Mouse (Mus musculus) stomach, embryonic 14.5 days (tissue): Measurements from ENCODE around the gene Ppp1r12c. TPM values are rescaled to one million over a fixed set of nuclear protein-coding genes. Genes with fewer than 3 reads are reported as not detected.
A peak's percentile ranks its signal among the peaks of the same experiment; 100 is the strongest.

Source experiments
- ATAC-seq: fragments of 200-750 bp; cut with Nextera tagmentation; 2 replicates; pipeline ENCODE4 v1.8.0; 2017; ENCODE audit warnings: low read depth, moderate TSS enrichment; ENCODE audit not compliant: insufficient number of reproducible peaks, insufficient read depth, low FRiP score
- H3K27ac ChIP-seq: fragments of 300-500 bp; sonication (generic); 2 replicates; pipeline ENCODE4 v1.5.1; 2014; ENCODE audit warnings: mild to moderate bottlenecking, low read length, moderate library complexity, mixed read lengths
- H3K27me3 ChIP-seq: fragments of 300-500 bp; sonication (generic); 2 replicates; pipeline ENCODE4 v1.6.1; 2014; ENCODE audit warnings: low read length, control low read depth, mixed read lengths; ENCODE audit not compliant: control insufficient read depth, insufficient read depth
- H3K36me3 ChIP-seq: fragments of 300-500 bp; sonication (generic); 2 replicates; pipeline ENCODE4 v1.6.1; 2014; ENCODE audit warnings: mild to moderate bottlenecking, control low read depth, low read length, moderate library complexity, mixed read lengths; ENCODE audit not compliant: control insufficient read depth, insufficient read depth
- H3K4me1 ChIP-seq: fragments of 300-500 bp; sonication (generic); 2 replicates; pipeline ENCODE4 v1.6.1; 2014; ENCODE audit warnings: low read length, control low read depth, mixed read lengths; ENCODE audit not compliant: control insufficient read depth, insufficient read depth
- H3K4me2 ChIP-seq: fragments of 300-500 bp; sonication (generic); replicated peaks from 2 replicates; pipeline ENCODE4 v1.6.1; 2014; ENCODE audit warnings: low read depth, low read length, control low read depth
- H3K4me3 ChIP-seq: fragments of 300-500 bp; sonication (generic); 2 replicates; pipeline ENCODE4 v1.5.1; 2014; ENCODE audit warnings: low read depth, low read length, control low read depth
- H3K9ac ChIP-seq: fragments of 300-500 bp; sonication (generic); replicated peaks from 2 replicates; pipeline ENCODE4 v1.6.1; 2014; ENCODE audit warnings: low read depth, mild to moderate bottlenecking, control low read depth, low read length, moderate library complexity, mixed read lengths
- H3K9me3 ChIP-seq: fragments of 300-500 bp; sonication (generic); 2 replicates; pipeline ENCODE4 v1.6.1; 2016; ENCODE audit warnings: low read depth, low read length, control low read depth; ENCODE audit not compliant: control insufficient read depth
- WGBS: fragments of 180-500 bp; shearing (Covaris S2); extraction: QIAGEN DNeasy Blood & Tissue Kit; methylation state at CpG from one replicate; pipeline ENCODE4 v1.1.7; 2014; 5-methylcytosine and 5-hydroxymethylcytosine counted together
- polyA plus RNA-seq: library from polyadenylated mRNA; unstranded; fragments of >200 nt; fragmentation: Nextera tagmentation; extraction: Ambion mirVana; gene quantifications from 2 replicates; pipeline ENCODE4 v1.2.1, GENCODE M21; 2014

The Ppp1r12c gene
- 47.2 and 61.0 TPM in 2 replicates for polyA plus RNA-seq

DNA sequence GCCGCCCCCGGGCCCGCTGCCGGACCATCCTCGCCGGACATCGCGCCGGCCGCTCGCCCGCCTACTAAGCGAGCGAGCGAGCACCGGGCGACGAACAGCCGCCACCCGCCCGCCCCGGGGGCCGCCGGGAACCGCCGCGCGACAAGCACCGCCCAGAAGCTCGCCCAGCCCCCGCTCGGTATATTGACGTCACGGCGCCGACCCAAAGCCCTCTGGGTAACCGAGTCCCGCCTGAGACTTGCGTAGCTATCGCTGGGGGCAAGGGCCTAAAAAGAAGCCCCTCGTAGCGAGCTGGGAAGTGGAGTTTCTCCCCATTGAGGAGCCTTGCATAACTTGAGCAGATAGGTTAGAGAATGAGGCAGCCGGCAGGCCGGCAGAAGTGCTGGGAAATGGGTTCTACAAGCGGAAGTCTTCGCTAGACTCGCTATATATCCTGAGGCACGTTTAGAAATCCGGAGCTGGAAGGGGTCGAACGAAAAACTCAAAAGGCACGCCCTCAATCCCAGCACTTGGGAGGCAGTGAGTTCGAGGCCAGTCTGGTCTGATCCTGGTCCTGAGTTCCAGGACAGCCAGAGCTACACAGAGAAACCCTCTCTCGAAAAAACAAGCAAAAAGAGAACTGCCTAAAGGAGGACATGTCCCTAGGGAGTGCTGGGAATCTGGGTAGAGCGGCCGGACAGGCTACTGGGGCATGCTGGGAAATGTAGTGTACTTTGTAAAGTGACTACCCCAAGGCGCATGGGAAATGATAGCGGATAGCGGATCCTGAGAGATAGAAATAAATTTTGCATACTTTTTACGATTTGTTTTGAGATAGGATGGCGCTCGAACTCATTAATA is at the start of gene Ppp1r12c:
TSS of gene Ppp1r12c (minus strand) at position 123 of the 840 bp plus-strand sequence.
- peak within 1 kb of the TSS; percentile 93 for H3K27ac ChIP-seq
- H3K36me3 ChIP-seq = peaks cover 2% of the 10 kb centered on the region; the same call in 1 of the 2 replicates
- H3K27me3 ChIP-seq = no peaks in the 10 kb centered on the region
- peak within 1 kb of the TSS; percentile 91 for H3K4me3 ChIP-seq
- H3K4me1 ChIP-seq = peaks cover 25% of the 10 kb centered on the region
- H3K9ac ChIP-seq = peak within 1 kb of the TSS; percentile 95
- no peaks in the 10 kb centered on the region for H3K9me3 ChIP-seq
- 1% methylated on average over 61 of the region's 62 CpGs for WGBS
- ATAC-seq = peak; percentile 94
- peak within 1 kb of the TSS; percentile 61 for H3K4me2 ChIP-seq

DNA sequence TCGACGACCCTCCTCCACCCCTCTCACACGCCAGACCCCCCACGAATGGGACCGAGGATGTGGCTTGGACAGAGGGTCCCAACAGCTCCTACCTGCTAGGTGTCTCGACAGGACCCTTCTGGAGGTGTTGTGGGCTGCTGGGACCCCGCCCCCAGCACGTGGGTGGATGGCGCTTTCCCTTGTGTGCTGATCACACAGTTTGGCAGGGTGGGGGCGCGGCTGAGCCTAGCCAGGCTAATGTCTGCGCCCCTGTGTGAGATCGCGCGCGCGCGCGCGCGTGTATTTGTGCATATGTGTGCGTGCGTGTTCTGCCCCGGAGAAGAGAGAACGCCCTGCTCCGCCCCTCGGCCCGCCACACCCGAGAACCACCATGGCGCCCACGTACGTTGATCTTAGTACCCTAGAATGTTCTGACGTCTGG is 45.8 kb upstream of the Ppp1r12c start, which contains the start of gene Syt5:
TSS of gene Syt5 (minus strand) at position 321 of the 421 bp plus-strand sequence.
- ATAC-seq = peak; percentile 67; the same call in 1 of the 2 replicates
- Histone ChIP-seq H3K4me1 (peaks cover 11% of the 10 kb centered on the region; the same call in 1 of the 2 replicates), H3K4me2 (peak within 1 kb of the TSS; percentile 71), H3K4me3 (peak within 1 kb of the TSS; percentile 29), H3K9me3 (no peaks in the 10 kb centered on the region), H3K9ac (peak within 1 kb of the TSS; percentile 14; the same call in 1 of the 2 replicates), H3K27me3 (no peaks in the 10 kb centered on the region), H3K36me3 (no peaks in the 10 kb centered on the region), H3K27ac (no peak within 1 kb of the TSS)
- 9% methylated on average over 33 of the region's 33 CpGs for WGBS

DNA sequence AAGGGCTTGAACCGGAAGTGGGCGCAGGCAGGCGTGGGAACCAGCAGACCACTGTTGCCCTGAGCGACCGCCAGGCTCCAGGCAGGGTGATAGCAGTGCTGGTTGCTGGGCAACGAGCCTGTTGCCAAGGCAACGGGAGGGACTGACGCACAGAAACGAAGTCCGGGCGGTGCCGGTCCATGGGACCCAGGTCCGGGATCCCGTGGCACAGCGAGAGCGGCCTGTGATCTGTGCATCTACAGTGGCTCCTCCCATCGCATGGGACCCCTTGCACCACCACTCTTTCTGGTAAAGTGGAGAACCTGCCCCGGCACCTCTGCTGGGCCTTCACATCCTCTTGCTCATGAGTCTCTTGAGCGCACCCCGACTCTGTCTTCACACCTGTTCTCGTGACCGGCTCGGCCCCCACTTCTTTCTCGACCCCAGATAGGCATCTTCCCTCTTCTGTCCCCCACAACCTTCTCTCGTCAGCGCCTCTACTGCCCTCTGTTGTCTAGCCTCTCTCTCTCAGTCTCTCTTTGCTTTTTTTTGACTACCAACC is 45.2 kb upstream of the Ppp1r12c start:
- Histone ChIP-seq H3K27me3 (no peaks in the 10 kb centered on the region), H3K27ac (no peak overlapping the region), H3K4me3 (peak overlapping the region; percentile 29), H3K36me3 (no peaks in the 10 kb centered on the region), H3K9ac (no peak overlapping the region), H3K4me2 (peak overlapping the region; percentile 71), H3K4me1 (peaks cover 11% of the 10 kb centered on the region; the same call in 1 of the 2 replicates), H3K9me3 (no peaks in the 10 kb centered on the region)
- 2% methylated on average over 26 of the region's 26 CpGs for WGBS
- peak; percentile 75; the same call in 1 of the 2 replicates for ATAC-seq

DNA sequence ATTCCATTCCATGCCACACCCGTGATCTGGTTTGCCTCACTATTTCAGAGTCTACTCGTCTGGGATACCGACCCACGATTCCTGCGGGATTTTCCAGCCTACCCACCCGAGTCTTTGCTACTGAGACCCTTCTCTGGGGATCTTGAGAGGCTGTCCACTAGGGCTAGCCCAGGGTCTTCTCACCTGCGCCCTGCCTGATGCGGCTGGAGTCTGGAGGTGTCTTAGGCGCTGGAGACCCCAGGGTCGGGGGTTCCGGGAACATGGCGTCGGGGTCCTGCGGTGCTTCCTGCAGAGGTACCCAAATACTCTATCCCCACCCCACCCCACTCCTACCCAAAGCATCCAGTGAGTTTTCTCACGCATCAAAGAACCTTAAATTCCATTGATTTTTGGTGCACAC is 44.6 kb upstream of the Ppp1r12c start:
- H3K27me3 ChIP-seq = no peaks in the 10 kb centered on the region
- H3K36me3 ChIP-seq = no peaks in the 10 kb centered on the region
- H3K4me1 ChIP-seq = peaks cover 11% of the 10 kb centered on the region; the same call in 1 of the 2 replicates
- no peak overlapping the region for H3K27ac ChIP-seq
- H3K4me3 ChIP-seq = no peak overlapping the region; the same call in 1 of the 2 replicates
- H3K4me2 ChIP-seq = peak overlapping the region; percentile 71; the same call in 1 of the 2 replicates
- 73% methylated on average over 15 of the region's 15 CpGs for WGBS
- no peaks in the 10 kb centered on the region for H3K9me3 ChIP-seq
- no peak overlapping the region for H3K9ac ChIP-seq
- ATAC-seq = no peak

DNA sequence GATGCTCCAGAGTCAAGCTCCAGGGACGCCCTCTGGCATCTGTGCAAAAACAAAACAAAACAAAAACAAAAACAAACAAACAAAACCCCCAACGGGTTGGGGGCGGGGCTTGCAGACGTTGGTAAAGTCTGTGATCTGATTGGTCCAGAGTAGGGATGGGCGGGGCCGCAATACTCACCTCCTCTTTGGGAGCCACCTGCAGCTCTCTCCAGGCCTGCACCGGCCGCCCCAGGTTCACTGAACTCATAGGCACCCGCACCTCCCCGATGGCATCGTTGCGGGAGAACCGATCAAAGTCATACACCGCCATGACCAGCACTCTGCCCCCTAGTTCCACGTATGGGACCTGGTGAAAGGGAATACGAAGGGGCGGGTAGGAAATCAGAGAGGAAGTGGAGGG is 40.5 kb upstream of the Ppp1r12c start:
- no peak for ATAC-seq

DNA sequence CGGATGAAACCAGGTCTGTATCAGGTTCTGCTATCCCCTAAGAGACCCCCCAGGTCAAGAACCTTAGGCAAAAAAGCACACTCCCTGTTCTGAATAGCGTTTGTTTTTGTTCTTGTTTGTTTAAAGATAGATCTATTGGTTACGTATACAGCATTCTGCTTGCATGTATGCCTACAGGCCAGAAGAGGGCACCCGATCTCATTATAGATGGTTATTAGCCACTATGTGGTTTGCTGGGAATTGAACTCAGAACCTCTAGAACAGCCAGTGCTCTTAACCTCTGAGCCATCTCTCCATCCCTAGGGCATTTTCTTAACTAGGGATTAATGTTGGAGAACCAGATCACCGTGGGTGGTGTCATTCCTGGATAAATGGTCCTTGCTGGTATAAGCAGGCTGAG is 39.9 kb upstream of the Ppp1r12c start:
- H3K36me3 ChIP-seq = no peaks in the 10 kb centered on the region
- 57% methylated on average over 5 of the region's 5 CpGs for WGBS
- no peaks in the 10 kb centered on the region for H3K9me3 ChIP-seq

More for the DNA sequence above, 40.5 kb upstream of the Ppp1r12c start:
- Histone ChIP-seq H3K9ac (no peak overlapping the region), H3K27me3 (no peaks in the 10 kb centered on the region), H3K4me2 (no peak overlapping the region), H3K4me3 (no peak overlapping the region), H3K27ac (no peak overlapping the region), H3K4me1 (peaks cover 7% of the 10 kb centered on the region; the same call in 1 of the 2 replicates), H3K9me3 (no peaks in the 10 kb centered on the region), H3K36me3 (no peaks in the 10 kb centered on the region)
- WGBS = 34% methylated on average over 17 of the region's 17 CpGs

DNA sequence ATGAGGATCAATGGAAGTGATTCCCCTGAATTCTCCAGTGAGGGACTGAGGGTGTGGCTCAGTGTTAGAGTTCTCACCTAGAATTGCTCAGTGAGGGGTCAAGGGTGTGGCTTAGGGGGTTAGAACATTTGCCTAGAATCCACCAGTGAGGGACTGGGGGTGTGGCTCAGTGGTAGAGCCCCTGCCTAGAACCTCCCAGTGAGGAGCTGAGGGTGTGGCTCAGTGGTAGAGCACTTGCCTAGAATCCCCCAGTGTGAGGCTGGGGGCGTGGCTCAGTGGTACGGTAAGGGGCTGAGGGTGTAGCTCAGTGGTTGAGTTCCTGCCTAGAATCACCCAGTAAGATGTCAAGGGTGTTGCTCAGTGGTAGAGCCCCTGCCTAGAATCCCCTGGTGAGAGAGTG is 37.5 kb upstream of the Ppp1r12c start:
- Histone ChIP-seq H3K9me3 (no peaks in the 10 kb centered on the region), H3K4me3 (no peak overlapping the region), H3K4me1 (no peaks in the 10 kb centered on the region), H3K9ac (no peak overlapping the region), H3K36me3 (no peaks in the 10 kb centered on the region), H3K27ac (no peak overlapping the region), H3K27me3 (no peaks in the 10 kb centered on the region), H3K4me2 (no peak overlapping the region)
- WGBS = 74% methylated on average over 2 of the region's 2 CpGs
- 0 out of 2 replicates have a peak, but pooled peaks have one; percentile 18 for ATAC-seq

More for the DNA sequence above, 39.9 kb upstream of the Ppp1r12c start:
- no peak overlapping the region for H3K4me3 ChIP-seq
- H3K9ac ChIP-seq = no peak overlapping the region
- no peak overlapping the region for H3K27ac ChIP-seq
- H3K4me2 ChIP-seq = no peak overlapping the region
- ATAC-seq = no peak
- peaks cover under 1% of the 10 kb centered on the region; the same call in 1 of the 2 replicates for H3K4me1 ChIP-seq
- H3K27me3 ChIP-seq = no peaks in the 10 kb centered on the region

DNA sequence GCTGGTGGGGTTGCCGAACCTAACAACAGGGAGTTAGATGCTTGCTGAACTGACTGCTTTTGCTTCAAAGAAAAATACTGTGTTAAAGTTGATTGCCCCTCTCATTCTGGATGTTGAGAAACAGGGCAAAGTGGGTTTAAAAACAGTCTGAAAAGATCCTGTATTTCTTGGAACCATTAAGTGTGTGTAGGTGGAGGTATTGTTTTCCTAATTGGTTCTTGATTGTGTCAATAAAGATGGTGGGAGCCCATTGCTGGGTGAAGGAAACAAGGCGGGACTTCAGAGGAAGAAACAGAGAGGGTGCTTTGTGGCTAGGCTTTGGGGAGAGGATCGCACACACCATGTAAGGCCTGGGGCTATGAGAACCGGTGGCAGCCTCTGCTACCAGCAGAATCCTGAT is 35.7 kb upstream of the Ppp1r12c start:
- Histone ChIP-seq H3K27ac (no peak overlapping the region), H3K9me3 (no peaks in the 10 kb centered on the region), H3K4me2 (no peak overlapping the region), H3K4me3 (no peak overlapping the region), H3K27me3 (no peaks in the 10 kb centered on the region), H3K9ac (no peak overlapping the region), H3K36me3 (no peaks in the 10 kb centered on the region), H3K4me1 (no peaks in the 10 kb centered on the region)
- no peak for ATAC-seq
- 51% methylated on average over 4 of the region's 4 CpGs for WGBS
